Mouse (Mus musculus): ENCODE results near the gene A630010A05Rik. TPM values are rescaled to one million over a fixed set of nuclear protein-coding genes. Genes with fewer than 3 reads are reported as not detected.
"Not testable (repeated sequence)": the region's sequence is repeated elsewhere in the genome, so short reads cannot be mapped to it uniquely, and the experiment has no call there.

The A630010A05Rik gene
- not detected for total RNA-seq (2021)
- long read RNA-seq, experiment 1: 0 reads
- long read RNA-seq, experiment 2: 0 reads

DNA sequence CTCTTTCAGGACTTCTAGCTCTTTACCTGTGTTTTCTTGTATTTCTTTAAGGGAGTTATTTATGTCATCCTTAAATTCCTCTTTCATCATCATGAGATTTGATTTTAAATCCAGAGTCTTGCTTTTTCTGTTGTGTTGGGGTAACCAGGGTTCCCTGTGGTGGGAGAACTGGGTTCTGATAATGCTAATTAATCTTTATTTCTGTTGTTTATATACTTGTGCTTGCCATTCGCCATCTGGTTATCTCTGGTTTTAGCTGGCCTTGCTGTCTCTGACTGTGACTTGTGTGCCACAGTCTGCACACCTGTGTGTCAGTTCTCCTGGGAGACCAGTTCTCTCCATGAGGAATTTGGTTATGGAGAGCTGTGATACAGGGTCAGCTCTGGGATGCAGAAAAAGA lies at the start of gene A630010A05Rik:
Gene A630010A05Rik, plus strand, starts transcription at position 301 of the 400 bp plus-strand sequence.
- intact Hi-C loops (cut with DNase I): no loop called here

DNA sequence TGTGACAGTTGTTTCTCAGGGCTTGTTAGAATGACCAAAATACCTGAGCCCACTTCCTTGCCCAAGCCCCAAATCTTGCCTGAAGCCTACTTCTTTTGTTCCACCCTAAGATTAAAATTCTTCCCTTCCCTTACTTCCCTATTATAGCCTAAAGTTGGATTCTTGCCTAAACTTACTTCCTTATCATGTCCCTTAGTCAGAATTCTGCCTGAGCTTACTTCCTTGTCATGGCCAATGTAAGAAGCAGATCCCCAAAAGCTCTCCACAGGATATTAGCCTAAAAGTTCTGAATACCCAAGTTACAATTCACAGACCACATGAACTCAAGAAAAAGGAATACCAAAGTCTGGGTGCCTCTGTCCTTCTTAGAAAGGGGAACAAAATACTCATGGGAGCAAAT lies 26.4 kb upstream of the A630010A05Rik start:
- intact Hi-C loops (cut with DNase I): no loop called here
- DNase-seq (ENCODE audit: low spot score in 2 of 2): no peak

More for the DNA sequence above, at the start of gene A630010A05Rik:
- DNase-seq (ENCODE audit: low spot score in 2 of 2): no peak

DNA sequence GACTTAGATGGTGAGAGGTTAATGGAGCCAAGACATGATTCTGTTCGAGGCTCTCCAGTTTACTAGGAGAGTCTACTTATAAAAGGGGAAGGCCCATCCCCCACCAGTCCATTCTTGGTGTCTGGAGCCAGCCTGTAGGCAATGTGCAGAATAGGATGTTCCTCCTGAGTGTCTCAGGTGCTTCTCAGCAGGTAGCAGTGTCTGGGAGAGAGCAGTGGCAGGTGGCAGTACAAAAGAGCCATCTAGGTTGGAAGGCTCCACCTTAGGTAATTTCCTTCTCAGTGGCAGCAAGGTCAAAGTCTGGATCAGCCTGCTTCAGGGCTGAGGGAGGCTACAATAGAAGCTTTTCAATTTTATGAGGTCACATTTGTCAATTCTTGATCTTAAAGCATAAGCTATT lies 4.9 kb upstream of the A630010A05Rik start:
- intact Hi-C loops (cut with DNase I); DNase-seq (ENCODE audit: low spot score in 2 of 2): not testable (repeated sequence)

Other genes with a start within 250 kb of the A630010A05Rik start
- gene Fopnl, start 244.9 kb upstream of the A630010A05Rik start, total RNA-seq (2021): 10 to 100 TPM; 55.6 to 59.3 TPM
- gene Abcc1, start 200.8 kb upstream of the A630010A05Rik start, total RNA-seq (2021): 10 to 100 TPM; 18.5 to 19.4 TPM

Data from left cerebral cortex, postnatal 14 days (tissue).